Mouse (Mus musculus) kidney, embryonic 14.5 days (tissue): ENCODE measurements at regions not wholly inside any gene's neighbourhood (a gene's known extent, or its start where the extent isn't known, plus 50 kb on each side); places are given as distances from the start of the nearest gene placed in this dataset.

Experiments
- ATAC-seq: fragments of 200-750 bp; cut with Nextera tagmentation; 2 replicates; pipeline ENCODE4 v1.8.0; 2017; ENCODE audit warnings: moderate number of reproducible peaks, mild to moderate bottlenecking, moderate TSS enrichment, moderate library complexity; ENCODE audit not compliant: low FRiP score, low TSS enrichment
- H3K27ac ChIP-seq: fragments of 300-500 bp; sonication (generic); 2 replicates; pipeline ENCODE4 v1.5.1; 2014; ENCODE audit warnings: low read depth, mild to moderate bottlenecking, low read length, moderate library complexity, mixed read lengths
- H3K27me3 ChIP-seq: fragments of 300-500 bp; sonication (generic); 2 replicates; pipeline ENCODE4 v1.6.1; 2014; ENCODE audit warnings: mild to moderate bottlenecking, low read length; ENCODE audit not compliant: control insufficient read depth, insufficient read depth
- H3K36me3 ChIP-seq: fragments of 300-500 bp; sonication (generic); 2 replicates; pipeline ENCODE4 v1.6.1; 2014; ENCODE audit warnings: low read length, mixed read lengths; ENCODE audit not compliant: control insufficient read depth, insufficient read depth
- H3K4me1 ChIP-seq: fragments of 300-500 bp; sonication (generic); 2 replicates; pipeline ENCODE4 v1.6.1; 2014; ENCODE audit warnings: low read length, mixed read lengths; ENCODE audit not compliant: control insufficient read depth, insufficient read depth
- H3K4me2 ChIP-seq: fragments of 300-500 bp; sonication (generic); replicated peaks from 2 replicates; pipeline ENCODE4 v1.6.1; 2014; ENCODE audit warnings: low read depth, mild to moderate bottlenecking, low read length
- H3K4me3 ChIP-seq: fragments of 300-500 bp; sonication (generic); 2 replicates; pipeline ENCODE4 v1.5.1; 2014; ENCODE audit warnings: mild to moderate bottlenecking, low read length
- H3K9ac ChIP-seq: fragments of 300-500 bp; sonication (generic); 2 replicates; pipeline ENCODE4 v1.6.1; 2014; ENCODE audit warnings: low read depth, mild to moderate bottlenecking, low read length, moderate library complexity
- H3K9me3 ChIP-seq: fragments of 300-500 bp; sonication (generic); 2 replicates; pipeline ENCODE4 v1.6.1; 2016; ENCODE audit warnings: low read length; ENCODE audit not compliant: control insufficient read depth
- WGBS: fragments of 180-500 bp; shearing (Covaris S2); extraction: QIAGEN DNeasy Blood & Tissue Kit; methylation state at CpG from one replicate; pipeline ENCODE4 v1.1.7; 2014; 5-methylcytosine and 5-hydroxymethylcytosine counted together

DNA sequence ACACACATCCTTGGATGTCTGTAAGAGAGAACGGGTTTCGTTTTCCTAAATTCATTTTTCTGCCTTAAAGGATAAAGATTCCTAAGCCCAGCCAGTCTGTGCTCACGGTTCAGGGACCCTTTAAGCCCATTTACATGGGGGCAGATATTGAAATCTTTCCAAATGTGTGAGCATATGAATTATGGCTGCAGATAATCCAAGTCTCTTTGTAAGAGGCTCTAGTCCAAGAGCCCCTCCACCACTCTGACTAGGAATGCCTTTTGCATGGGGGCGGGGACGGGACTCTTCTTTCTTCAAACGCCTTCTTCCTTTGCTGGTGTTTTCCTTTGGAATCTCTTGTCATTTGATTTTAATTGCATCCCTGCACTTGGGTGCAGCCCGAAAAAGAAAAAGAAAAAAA is 54.2 kb upstream of the Mgmt start:
- WGBS: 55% methylated on average over 7 of the region's 7 CpGs
- Histone ChIP-seq H3K27me3 (no peaks in the 10 kb centered on the region), H3K4me2 (no peak overlapping the region), H3K36me3 (no peaks in the 10 kb centered on the region), H3K9me3 (no peaks in the 10 kb centered on the region), H3K4me1 (peaks cover 9% of the 10 kb centered on the region), H3K27ac (no peak overlapping the region), H3K4me3 (no peak overlapping the region), H3K9ac (no peak overlapping the region)
- ATAC-seq: no peak

GRCm38 (mm10) chr7:136842751-136843150 is 51.7 kb upstream of the Mgmt start:
- no peak overlapping the region for H3K4me3 ChIP-seq
- WGBS: 37% methylated on average over 7 of the region's 7 CpGs
- H3K4me2 ChIP-seq: no peak overlapping the region
- H3K9ac ChIP-seq: no peak overlapping the region
- peaks cover 9% of the 10 kb centered on the region for H3K4me1 ChIP-seq
- no peaks in the 10 kb centered on the region for H3K36me3 ChIP-seq
- no peaks in the 10 kb centered on the region for H3K27me3 ChIP-seq
- H3K9me3 ChIP-seq: no peaks in the 10 kb centered on the region
- H3K27ac ChIP-seq: no peak overlapping the region
- ATAC-seq: no peak

- Histone ChIP-seq H3K4me2 (no peak overlapping the region), H3K4me1 (peaks cover 9% of the 10 kb centered on the region), H3K9ac (no peak overlapping the region), H3K4me3 (no peak overlapping the region), H3K27me3 (no peaks in the 10 kb centered on the region), H3K27ac (no peak overlapping the region), H3K36me3 (no peaks in the 10 kb centered on the region), H3K9me3 (no peaks in the 10 kb centered on the region)
- 30% methylated on average over 5 of the region's 5 CpGs for WGBS
- no peak for ATAC-seq
These were observed 50.1 kb upstream of the Mgmt start for GRCm38 (mm10) chr7:136844282-136844681.
